Mouse (Mus musculus) limb, embryonic 14.5 days (tissue): ENCODE data around the gene Wdr60. TPM values are rescaled to one million over a fixed set of nuclear protein-coding genes. Genes with fewer than 3 reads are reported as not detected.
"Not testable (repeated sequence)": the region's sequence is repeated elsewhere in the genome, so short reads cannot be mapped to it uniquely, and the experiment has no call there.

Experiments
- ATAC-seq: fragments of 200-750 bp; cut with Nextera tagmentation; 2 replicates; pipeline ENCODE4 v1.8.0; 2017; ENCODE audit warnings: low read depth, moderate number of reproducible peaks, moderate TSS enrichment; ENCODE audit not compliant: low FRiP score
- DNase-seq: peaks from one replicate; pipeline ENCODE4 v3.0.0-alpha.2; 2015; ENCODE audit warnings: low spot score
- H3K27ac ChIP-seq: fragments of 300-500 bp; sonication (generic); replicated peaks from 2 replicates; pipeline ENCODE4 v1.5.1; 2014; ENCODE audit warnings: low read depth, mild to moderate bottlenecking, low read length, moderate library complexity, mixed read lengths
- H3K27me3 ChIP-seq: fragments of 300-500 bp; sonication (generic); 2 replicates; pipeline ENCODE4 v1.6.1; 2014; ENCODE audit warnings: low read length, mixed read lengths; ENCODE audit not compliant: control insufficient read depth, insufficient read depth
- H3K36me3 ChIP-seq: fragments of 300-500 bp; sonication (generic); 2 replicates; pipeline ENCODE4 v1.6.1; 2014; ENCODE audit warnings: mild to moderate bottlenecking, low read length, moderate library complexity, mixed read lengths; ENCODE audit not compliant: control insufficient read depth, insufficient read depth
- H3K4me1 ChIP-seq: fragments of 300-500 bp; sonication (generic); 2 replicates; pipeline ENCODE4 v1.6.1; 2014; ENCODE audit warnings: antibody characterized with exemption, low read length, mixed read lengths; ENCODE audit not compliant: control insufficient read depth, insufficient read depth
- H3K4me2 ChIP-seq: fragments of 300-500 bp; sonication (generic); replicated peaks from 2 replicates; pipeline ENCODE4 v1.6.1; 2014; ENCODE audit warnings: low read depth, mild to moderate bottlenecking, low read length, moderate library complexity; ENCODE audit not compliant: severe bottlenecking
- H3K4me3 ChIP-seq: fragments of 300-500 bp; sonication (generic); replicated peaks from 2 replicates; pipeline ENCODE4 v1.5.1; 2014; ENCODE audit warnings: low read length
- H3K9ac ChIP-seq: fragments of 300-500 bp; sonication (generic); 2 replicates; pipeline ENCODE4 v1.6.1; 2014; ENCODE audit warnings: mild to moderate bottlenecking, low read depth, low read length, moderate library complexity; ENCODE audit not compliant: severe bottlenecking
- H3K9me3 ChIP-seq: fragments of 300-500 bp; sonication (generic); 2 replicates; pipeline ENCODE4 v1.6.1; 2016; ENCODE audit warnings: low read length; ENCODE audit not compliant: control insufficient read depth
- POLR2A ChIP-seq: fragments of 200-500 bp; IDR thresholded peaks from 2 replicates; pipeline ENCODE4 v1.8.0; 2012; ENCODE audit warnings: inconsistent platforms, mild to moderate bottlenecking, moderate library complexity, borderline replicate concordance; ENCODE audit not compliant: insufficient read depth, insufficient read length; ENCODE audit errors: extremely low read depth
- whole genome bisulfite sequencing: fragments of 180-500 bp; shearing (Covaris S2); extraction: QIAGEN DNeasy Blood & Tissue Kit; methylation state at CpG from one replicate; pipeline ENCODE4 v1.1.7; 2014; 5-methylcytosine and 5-hydroxymethylcytosine counted together
- polyA plus RNA-seq, 2 experiments: library from polyadenylated mRNA; depleted of rRNA in 1 of 2; stranded (reverse) in 1 of 2; unstranded in 1 of 2; fragments of >200 nt; fragmentation: Nextera tagmentation in 1 of 2; extraction: Ambion mirVana in 1 of 2; gene quantifications; 2 replicates each; pipeline versions ENCODE4 v1.2.1 to v1.2.3; 2012 to 2014

The Wdr60 gene
- polyA plus RNA-seq, 2 experiments, result 20.7 to 25.9 TPM

- no peaks in the 10 kb centered on the region for H3K4me1 ChIP-seq
- WGBS, result 83% methylated on average over 4 of the region's 4 CpGs
- H3K27ac ChIP-seq, result no peak overlapping the region
- H3K9ac ChIP-seq, result no peak overlapping the region
- no peak for DNase-seq
- H3K4me2 ChIP-seq, result no peak overlapping the region
- H3K9me3 ChIP-seq, result no peaks in the 10 kb centered on the region
- no peak overlapping the region for H3K4me3 ChIP-seq
- ATAC-seq, result no peak
- no peaks in the 10 kb centered on the region for H3K27me3 ChIP-seq
- H3K36me3 ChIP-seq, result no peaks in the 10 kb centered on the region
- TF ChIP-seq POLR2A, result no peak
Measured at GRCm38 (mm10) chr12:116275631-116276030, 12.8 kb upstream of the Wdr60 start.

DNA sequence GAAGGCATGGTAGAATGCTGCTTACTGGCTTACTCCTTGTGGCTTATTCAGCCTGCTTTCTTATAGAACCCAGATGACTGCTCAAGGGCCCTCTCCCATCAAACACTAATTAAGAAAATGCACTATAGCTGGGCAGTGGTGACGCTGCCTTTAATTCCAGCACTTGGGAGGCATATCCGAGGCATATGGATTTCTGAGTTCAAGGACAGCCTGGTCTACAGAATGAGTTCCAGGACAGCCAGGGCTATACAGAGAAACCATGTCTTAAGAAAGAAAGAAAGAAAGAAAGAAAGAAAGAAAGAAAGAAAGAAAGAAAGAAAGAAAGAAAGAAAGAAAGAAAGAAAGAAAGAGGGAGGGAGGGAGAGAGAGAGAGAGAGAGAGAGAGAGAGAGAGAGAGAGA is 12.3 kb upstream of the Wdr60 start, which contains the start of gene Gm11027:
Gene Gm11027, plus strand, starts transcription at position 301 of the 400 bp plus-strand sequence.
- WGBS, result 74% methylated on average over 2 of the region's 2 CpGs
- not testable (repeated sequence) for H3K9me3 ChIP-seq, H3K4me2 ChIP-seq, H3K27me3 ChIP-seq, H3K4me1 ChIP-seq, H3K9ac ChIP-seq, ATAC-seq, DNase-seq, H3K4me3 ChIP-seq, H3K36me3 ChIP-seq, H3K27ac ChIP-seq

- TF ChIP-seq POLR2A, result no peak
- WGBS, result 53% methylated on average over 1 of the region's 1 CpGs
- Histone ChIP-seq H3K4me1 (no peaks in the 10 kb centered on the region), H3K4me3 (no peak overlapping the region), H3K4me2 (no peak overlapping the region), H3K27me3 (no peaks in the 10 kb centered on the region), H3K9me3 (no peaks in the 10 kb centered on the region), H3K27ac (no peak overlapping the region), H3K9ac (no peak overlapping the region), H3K36me3 (no peaks in the 10 kb centered on the region)
- no peak for ATAC-seq
- no peak for DNase-seq
Measured at GRCm38 (mm10) chr12:116273733-116274132, 10.9 kb upstream of the Wdr60 start.

DNA sequence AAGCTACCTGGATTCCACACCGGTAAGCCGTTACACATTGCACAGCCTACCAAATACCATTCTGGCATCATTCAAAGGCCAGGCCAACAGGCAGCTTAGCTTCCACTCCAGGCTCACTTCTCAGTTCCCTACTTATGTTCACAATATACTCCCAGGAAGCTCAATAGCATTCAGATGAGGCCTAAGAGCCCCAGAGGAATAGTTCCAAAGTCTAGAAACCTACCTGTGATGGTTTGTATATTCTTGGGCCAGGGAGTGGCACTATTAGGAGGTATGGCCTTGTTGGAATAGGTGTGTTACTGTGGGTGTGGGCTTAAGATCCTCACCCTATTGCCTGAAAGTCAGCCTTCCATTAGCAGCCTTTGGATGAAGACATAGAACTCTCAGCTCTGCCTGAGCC is 8.2 kb upstream of the Wdr60 start:
- Histone ChIP-seq H3K9me3 (no peaks in the 10 kb centered on the region), H3K27ac (no peak overlapping the region), H3K27me3 (no peaks in the 10 kb centered on the region), H3K9ac (no peak overlapping the region), H3K4me3 (no peak overlapping the region), H3K36me3 (no peaks in the 10 kb centered on the region), H3K4me2 (no peak overlapping the region), H3K4me1 (no peaks in the 10 kb centered on the region)
- TF ChIP-seq POLR2A, result no peak
- WGBS, result 98% methylated on average over 2 of the region's 2 CpGs
- DNase-seq (no peak), ATAC-seq (no peak)

DNA sequence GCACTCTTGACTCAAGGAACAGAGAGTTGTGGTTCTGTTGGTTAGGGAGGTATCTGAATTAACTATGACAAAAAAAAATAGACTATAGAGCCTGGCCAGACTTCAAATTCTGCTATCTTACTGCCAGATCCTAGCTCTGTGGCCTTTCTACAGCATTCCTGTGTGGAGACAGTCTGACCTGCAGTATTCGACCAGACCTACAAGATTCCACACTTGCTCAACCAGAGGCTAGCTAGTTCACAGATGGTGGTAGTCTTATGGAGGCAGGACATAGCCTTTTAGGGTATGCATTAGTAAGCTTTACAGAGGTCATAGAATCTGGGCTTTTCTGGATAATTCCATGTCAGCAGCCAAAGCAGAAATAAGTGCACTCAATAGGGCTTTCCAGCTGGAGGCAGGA is 7.7 kb upstream of the Wdr60 start:
- no peaks in the 10 kb centered on the region for H3K9me3 ChIP-seq
- H3K4me2 ChIP-seq, result no peak overlapping the region
- no peaks in the 10 kb centered on the region for H3K36me3 ChIP-seq
- 85% methylated on average over 1 of the region's 1 CpGs for WGBS
- H3K9ac ChIP-seq, result no peak overlapping the region
- no peak overlapping the region for H3K4me3 ChIP-seq
- H3K27me3 ChIP-seq, result no peaks in the 10 kb centered on the region
- no peak for ATAC-seq
- no peak for DNase-seq
- no peak for TF ChIP-seq POLR2A
- H3K4me1 ChIP-seq, result no peaks in the 10 kb centered on the region
- no peak overlapping the region for H3K27ac ChIP-seq

GRCm38 (mm10) chr12:116269450-116269849 is 6.6 kb upstream of the Wdr60 start:
- H3K27ac ChIP-seq, result no peak overlapping the region
- H3K4me3 ChIP-seq, result no peak overlapping the region
- no peaks in the 10 kb centered on the region for H3K27me3 ChIP-seq
- H3K4me1 ChIP-seq, result no peaks in the 10 kb centered on the region
- H3K36me3 ChIP-seq, result no peaks in the 10 kb centered on the region
- no peak for TF ChIP-seq POLR2A
- ATAC-seq, result no peak
- no peak for DNase-seq
- H3K9ac ChIP-seq, result no peak overlapping the region
- H3K4me2 ChIP-seq, result no peak overlapping the region
- no peaks in the 10 kb centered on the region for H3K9me3 ChIP-seq
- 57% methylated on average over 5 of the region's 5 CpGs for WGBS
